Mouse (Mus musculus) NIH3T3 (cell line): ENCODE measurements around the gene Gm11213.

Source experiments
- DNase-seq: peaks from one replicate; pipeline ENCODE4 v3.0.0-alpha.2; 2012; ENCODE audit warnings: low read depth

Gm11213 gene

GRCm38 (mm10) chr4:63580078-63580477, 25.0 kb downstream of the Gm11213 start:
- DNase-seq: no peak

- no peak for DNase-seq
Observed at GRCm38 (mm10) chr4:63579649-63580048, 25.4 kb downstream of the Gm11213 start.

GRCm38 (mm10) chr4:63572621-63573020, 32.4 kb downstream of the Gm11213 start:
- DNase-seq: no peak

GRCm38 (mm10) chr4:63570208-63570781, 34.8 kb downstream of the Gm11213 start:
- peak; percentile 62 for DNase-seq

GRCm38 (mm10) chr4:63569322-63569721, 35.7 kb downstream of the Gm11213 start:
- no peak for DNase-seq

- DNase-seq: no peak
Observed at GRCm38 (mm10) chr4:63567712-63568390, 37.2 kb downstream of the Gm11213 start.

GRCm38 (mm10) chr4:63562742-63563141, 42.3 kb downstream of the Gm11213 start:
- DNase-seq: no peak

- no peak for DNase-seq
Observed at GRCm38 (mm10) chr4:63561861-63562675, 43.0 kb downstream of the Gm11213 start.

- DNase-seq: peak; percentile 80
Observed at GRCm38 (mm10) chr4:63560079-63560478, 45.0 kb downstream of the Gm11213 start.

GRCm38 (mm10) chr4:63559127-63559697, 45.8 kb downstream of the Gm11213 start:
- DNase-seq: peak; percentile 48

GRCm38 (mm10) chr4:63558407-63559081, 46.5 kb downstream of the Gm11213 start, which contains the start of gene Tmem268:
Tmem268 (plus strand) TSS chr4:63558781.
- DNase-seq: peak; percentile 87

- DNase-seq: peak; percentile 65
Observed at GRCm38 (mm10) chr4:63557124-63558059, 47.7 kb downstream of the Gm11213 start.

GRCm38 (mm10) chr4:63556665-63557064, 48.4 kb downstream of the Gm11213 start:
- DNase-seq: no peak

- DNase-seq: no peak
Observed at GRCm38 (mm10) chr4:63555111-63555510, 50.0 kb downstream of the Gm11213 start.

- no peak for DNase-seq
Observed at GRCm38 (mm10) chr4:63554616-63555015, 50.4 kb downstream of the Gm11213 start.

GRCm38 (mm10) chr4:63553789-63554576, 51.1 kb downstream of the Gm11213 start:
- no peak for DNase-seq

- DNase-seq: no peak
Observed at GRCm38 (mm10) chr4:63552865-63553264, 52.2 kb downstream of the Gm11213 start.

- no peak for DNase-seq
Observed at GRCm38 (mm10) chr4:63550908-63551307, 54.2 kb downstream of the Gm11213 start.

GRCm38 (mm10) chr4:63548491-63548890, 56.6 kb downstream of the Gm11213 start:
- no peak for DNase-seq

GRCm38 (mm10) chr4:63547799-63548198, 57.3 kb downstream of the Gm11213 start:
- peak; percentile 57 for DNase-seq
